Mouse (Mus musculus): Measurements from ENCODE around the gene Mark4. TPM values are rescaled to one million over a fixed set of nuclear protein-coding genes. Genes with fewer than 3 reads are reported as not detected.

Mark4 gene
- total RNA-seq, 1 experiment from 2014 or later = 11.8 TPM

- ATAC-seq (replicated peaks in 1 of 2; ENCODE audit: insufficient read depth in 1 of 2, low FRiP score in 2 of 2, low TSS enrichment in 1 of 2, low read depth in 1 of 2, poor library complexity in 2 of 2, severe bottlenecking in 2 of 2) = 0 out of 4 replicates have a peak, but pooled peaks of 1 of the 2 experiments have one; percentile 10
These were observed 1.1 kb downstream of the Mark4 start for GRCm38 (mm10) chr7:19457414-19458071.

- no peak for ATAC-seq (replicated peaks in 1 of 2; ENCODE audit: insufficient read depth in 1 of 2, low FRiP score in 2 of 2, low TSS enrichment in 1 of 2, low read depth in 1 of 2, poor library complexity in 2 of 2, severe bottlenecking in 2 of 2)
These were observed 2.0 kb downstream of the Mark4 start for GRCm38 (mm10) chr7:19456628-19457027.

GRCm38 (mm10) chr7:19455819-19456495 lies 2.7 kb downstream of the Mark4 start:
- ATAC-seq (replicated peaks in 1 of 2; ENCODE audit: insufficient read depth in 1 of 2, low FRiP score in 2 of 2, low TSS enrichment in 1 of 2, low read depth in 1 of 2, poor library complexity in 2 of 2, severe bottlenecking in 2 of 2) = no peak

- no peak for ATAC-seq (replicated peaks in 1 of 2; ENCODE audit: insufficient read depth in 1 of 2, low FRiP score in 2 of 2, low TSS enrichment in 1 of 2, low read depth in 1 of 2, poor library complexity in 2 of 2, severe bottlenecking in 2 of 2)
These were observed 3.4 kb downstream of the Mark4 start for GRCm38 (mm10) chr7:19455186-19455585.

GRCm38 (mm10) chr7:19449165-19449564 lies 9.5 kb downstream of the Mark4 start:
- ATAC-seq (replicated peaks in 1 of 2; ENCODE audit: insufficient read depth in 1 of 2, low FRiP score in 2 of 2, low TSS enrichment in 1 of 2, low read depth in 1 of 2, poor library complexity in 2 of 2, severe bottlenecking in 2 of 2) = no peak

GRCm38 (mm10) chr7:19447689-19448088 lies 10.9 kb downstream of the Mark4 start:
- no peak for ATAC-seq (replicated peaks in 1 of 2; ENCODE audit: insufficient read depth in 1 of 2, low FRiP score in 2 of 2, low TSS enrichment in 1 of 2, low read depth in 1 of 2, poor library complexity in 2 of 2, severe bottlenecking in 2 of 2)

GRCm38 (mm10) chr7:19444801-19445200 lies 13.8 kb downstream of the Mark4 start:
- no peak for ATAC-seq (replicated peaks in 1 of 2; ENCODE audit: insufficient read depth in 1 of 2, low FRiP score in 2 of 2, low TSS enrichment in 1 of 2, low read depth in 1 of 2, poor library complexity in 2 of 2, severe bottlenecking in 2 of 2)

- peak; percentile 49 to 73; a peak in 1 of 4 replicates for ATAC-seq (replicated peaks in 1 of 2; ENCODE audit: insufficient read depth in 1 of 2, low FRiP score in 2 of 2, low TSS enrichment in 1 of 2, low read depth in 1 of 2, poor library complexity in 2 of 2, severe bottlenecking in 2 of 2)
These were observed 15.3 kb downstream of the Mark4 start for GRCm38 (mm10) chr7:19443344-19443743.

- no peak for ATAC-seq (replicated peaks in 1 of 2; ENCODE audit: insufficient read depth in 1 of 2, low FRiP score in 2 of 2, low TSS enrichment in 1 of 2, low read depth in 1 of 2, poor library complexity in 2 of 2, severe bottlenecking in 2 of 2)
These were observed 17.1 kb downstream of the Mark4 start for GRCm38 (mm10) chr7:19441448-19442091.

GRCm38 (mm10) chr7:19437048-19437447 lies 21.6 kb downstream of the Mark4 start:
- ATAC-seq (replicated peaks in 1 of 2; ENCODE audit: insufficient read depth in 1 of 2, low FRiP score in 2 of 2, low TSS enrichment in 1 of 2, low read depth in 1 of 2, poor library complexity in 2 of 2, severe bottlenecking in 2 of 2) = no peak

GRCm38 (mm10) chr7:19436276-19436675 lies 22.3 kb downstream of the Mark4 start:
- ATAC-seq (replicated peaks in 1 of 2; ENCODE audit: insufficient read depth in 1 of 2, low FRiP score in 2 of 2, low TSS enrichment in 1 of 2, low read depth in 1 of 2, poor library complexity in 2 of 2, severe bottlenecking in 2 of 2) = no peak

GRCm38 (mm10) chr7:19432475-19432874 lies 26.1 kb downstream of the Mark4 start:
- no peak for ATAC-seq (replicated peaks in 1 of 2; ENCODE audit: insufficient read depth in 1 of 2, low FRiP score in 2 of 2, low TSS enrichment in 1 of 2, low read depth in 1 of 2, poor library complexity in 2 of 2, severe bottlenecking in 2 of 2)

GRCm38 (mm10) chr7:19430402-19430801 lies 28.2 kb downstream of the Mark4 start:
- no peak for ATAC-seq (replicated peaks in 1 of 2; ENCODE audit: insufficient read depth in 1 of 2, low FRiP score in 2 of 2, low TSS enrichment in 1 of 2, low read depth in 1 of 2, poor library complexity in 2 of 2, severe bottlenecking in 2 of 2)

GRCm38 (mm10) chr7:19429726-19430125 lies 28.9 kb downstream of the Mark4 start:
- ATAC-seq (replicated peaks in 1 of 2; ENCODE audit: insufficient read depth in 1 of 2, low FRiP score in 2 of 2, low TSS enrichment in 1 of 2, low read depth in 1 of 2, poor library complexity in 2 of 2, severe bottlenecking in 2 of 2) = no peak

GRCm38 (mm10) chr7:19427999-19428650 lies 30.5 kb downstream of the Mark4 start:
- no peak for ATAC-seq (replicated peaks in 1 of 2; ENCODE audit: insufficient read depth in 1 of 2, low FRiP score in 2 of 2, low TSS enrichment in 1 of 2, low read depth in 1 of 2, poor library complexity in 2 of 2, severe bottlenecking in 2 of 2)

GRCm38 (mm10) chr7:19426888-19427287 lies 31.7 kb downstream of the Mark4 start:
- ATAC-seq (replicated peaks in 1 of 2; ENCODE audit: insufficient read depth in 1 of 2, low FRiP score in 2 of 2, low TSS enrichment in 1 of 2, low read depth in 1 of 2, poor library complexity in 2 of 2, severe bottlenecking in 2 of 2) = no peak

GRCm38 (mm10) chr7:19426349-19426748 lies 32.3 kb downstream of the Mark4 start:
- no peak for ATAC-seq (replicated peaks in 1 of 2; ENCODE audit: insufficient read depth in 1 of 2, low FRiP score in 2 of 2, low TSS enrichment in 1 of 2, low read depth in 1 of 2, poor library complexity in 2 of 2, severe bottlenecking in 2 of 2)

GRCm38 (mm10) chr7:19424051-19424450 lies 34.6 kb downstream of the Mark4 start:
- no peak for ATAC-seq (replicated peaks in 1 of 2; ENCODE audit: insufficient read depth in 1 of 2, low FRiP score in 2 of 2, low TSS enrichment in 1 of 2, low read depth in 1 of 2, poor library complexity in 2 of 2, severe bottlenecking in 2 of 2)

All from hematopoietic stem cell, adult 5-6 weeks (primary cell).